Mouse (Mus musculus): ENCODE data around the gene Tsacc.

- TF ChIP-seq CTCF (IDR thresholded peaks at IDR 0.05; ENCODE audit: control insufficient read depth, insufficient read depth, low read length): no peak
- no peak for TF ChIP-seq POLR2A (IDR thresholded peaks at IDR 0.05; ENCODE audit: borderline replicate concordance, control insufficient read depth, low read depth, low read length)
Observed at GRCm38 (mm10) chr3:88324951-88325405, 28.2 kb upstream of the Tsacc start, which contains the start of gene Glmp.

All from bone marrow, adult 2 months (tissue).